Mouse (Mus musculus) heart, postnatal 4 days (tissue): ENCODE data around the gene Cfap97d2. TPM values are rescaled to one million over a fixed set of nuclear protein-coding genes. Genes with fewer than 3 reads are reported as not detected.
"Not testable (repeated sequence)": the region's sequence is repeated elsewhere in the genome, so short reads cannot be mapped to it uniquely, and the experiment has no call there.

Experiments used
- DNase-seq: peaks from one replicate; pipeline ENCODE4 v3.0.0; 2021
- total RNA-seq, 2 experiments: library from RNA; stranded (reverse); gene quantifications; 2 replicates each; pipeline ENCODE4 v1.2.3; 2021

The Cfap97d2 gene
- total RNA-seq, 2 experiments from 2014 or later, result not detected

GRCm38 (mm10) chr8:13687941-13688340, 17.7 kb upstream of the Cfap97d2 start:
- no peak for DNase-seq

GRCm38 (mm10) chr8:13688461-13688860, 17.2 kb upstream of the Cfap97d2 start:
- peak; percentile 45 for DNase-seq

GRCm38 (mm10) chr8:13689331-13689730, 16.4 kb upstream of the Cfap97d2 start:
- DNase-seq, result no peak

GRCm38 (mm10) chr8:13692302-13693066, 13.2 kb upstream of the Cfap97d2 start:
- DNase-seq, result no peak

- DNase-seq, result no peak
Observed at GRCm38 (mm10) chr8:13694735-13695134, 11.0 kb upstream of the Cfap97d2 start.

- DNase-seq, result no peak
Observed at GRCm38 (mm10) chr8:13695203-13695867, 10.4 kb upstream of the Cfap97d2 start.

GRCm38 (mm10) chr8:13696157-13696556, 9.5 kb upstream of the Cfap97d2 start:
- DNase-seq, result no peak

GRCm38 (mm10) chr8:13697196-13697595, 8.5 kb upstream of the Cfap97d2 start:
- no peak for DNase-seq

GRCm38 (mm10) chr8:13697681-13698080, 8.0 kb upstream of the Cfap97d2 start:
- DNase-seq, result peak; percentile 63

GRCm38 (mm10) chr8:13698281-13698680, 7.4 kb upstream of the Cfap97d2 start:
- no peak for DNase-seq

GRCm38 (mm10) chr8:13699323-13699949, 6.3 kb upstream of the Cfap97d2 start:
- DNase-seq, result no peak

- DNase-seq, result no peak
Observed at GRCm38 (mm10) chr8:13702755-13703154, 2.9 kb upstream of the Cfap97d2 start.

- no peak for DNase-seq
Observed at GRCm38 (mm10) chr8:13703756-13704155, 1.9 kb upstream of the Cfap97d2 start.

- DNase-seq, result no peak
Observed at GRCm38 (mm10) chr8:13704301-13704700, 1.4 kb upstream of the Cfap97d2 start.

- no peak for DNase-seq
Observed at GRCm38 (mm10) chr8:13706918-13707317, 1.2 kb downstream of the Cfap97d2 start.

GRCm38 (mm10) chr8:13708514-13708913, 2.8 kb downstream of the Cfap97d2 start:
- DNase-seq, result no peak

GRCm38 (mm10) chr8:13718980-13719379, 13.3 kb downstream of the Cfap97d2 start:
- DNase-seq, result no peak

- peak; percentile 68 for DNase-seq
Observed at GRCm38 (mm10) chr8:13725722-13726121, 20.0 kb downstream of the Cfap97d2 start.

- no peak for DNase-seq
Observed at GRCm38 (mm10) chr8:13727469-13728094, 21.9 kb downstream of the Cfap97d2 start.

GRCm38 (mm10) chr8:13740323-13740770, 34.7 kb downstream of the Cfap97d2 start:
- DNase-seq, result peak; percentile 44

GRCm38 (mm10) chr8:13740817-13741613, 35.3 kb downstream of the Cfap97d2 start:
- DNase-seq, result no peak

GRCm38 (mm10) chr8:13746212-13746611, 40.5 kb downstream of the Cfap97d2 start:
- DNase-seq, result not testable (repeated sequence)
